Mouse (Mus musculus): Measurements from ENCODE around the gene 4930442H23Rik. TPM values are rescaled to one million over a fixed set of nuclear protein-coding genes. Genes with fewer than 3 reads are reported as not detected.

The 4930442H23Rik gene
- total and polyA plus RNA-seq, 2 experiments from 2014 or later: 0.24 TPM; not detected in 1

GRCm38 (mm10) chr10:81197305-81197704 is 13.7 kb upstream of the 4930442H23Rik start:
- Histone ChIP-seq H3K4me3 (ENCODE audit: low read depth, low read length) (no peak overlapping the region), H3K4me2 (ENCODE audit: low read depth) (no peak overlapping the region), H3K36me3 (ENCODE audit: insufficient read depth) (no peaks in the 10 kb centered on the region), H3K9me3 (ENCODE audit: low read length) (no peaks in the 10 kb centered on the region), H3K27ac (ENCODE audit: low read depth, low read length) (no peak overlapping the region), H3K4me1 (ENCODE audit: insufficient read depth) (peaks cover 6% of the 10 kb centered on the region; the same call in 1 of the 2 replicates), H3K27me3 (ENCODE audit: insufficient read depth, low read length) (peaks cover 16% of the 10 kb centered on the region; the same call in 1 of the 2 replicates), H3K9ac (no peak overlapping the region)
- 52% methylated on average over 6 of the region's 6 CpGs for WGBS
- DNase-seq: no peak
- TF ChIP-seq CTCF (IDR thresholded peaks at IDR 0.05; ENCODE audit: low read depth): no peak
- ATAC-seq: no peak

DNA sequence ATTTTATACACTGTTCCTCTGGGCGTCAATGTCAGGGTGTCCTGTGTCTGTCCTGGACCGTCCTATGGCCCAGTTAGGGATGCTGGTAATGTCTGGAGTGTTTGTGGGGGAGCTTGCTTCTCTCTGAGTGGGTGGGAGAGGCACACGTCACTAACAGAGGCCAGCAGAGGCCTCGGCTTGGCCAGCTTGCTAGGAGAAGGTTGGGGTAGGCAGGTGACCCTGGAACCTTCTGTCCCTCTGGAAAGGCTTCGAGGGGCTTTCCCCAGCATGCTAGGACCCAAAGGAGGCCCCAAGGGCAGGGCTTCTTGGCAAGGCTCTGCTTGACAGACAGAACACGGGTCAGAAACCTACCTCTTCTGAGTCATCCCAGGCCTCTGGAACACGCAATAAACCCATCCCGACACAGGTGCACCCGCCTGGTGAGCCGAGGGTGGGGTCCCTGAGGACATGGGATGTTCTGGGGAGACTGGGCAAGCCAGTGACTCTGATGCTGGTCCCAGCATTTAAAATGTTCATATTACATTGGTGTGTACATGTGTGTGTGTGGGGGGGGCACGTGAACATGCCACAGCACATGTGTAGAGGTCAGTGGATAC is 12.9 kb upstream of the 4930442H23Rik start:
- peaks cover 16% of the 10 kb centered on the region; the same call in 1 of the 2 replicates for H3K27me3 ChIP-seq (ENCODE audit: insufficient read depth, low read length)
- no peaks in the 10 kb centered on the region for H3K9me3 ChIP-seq (ENCODE audit: low read length)
- WGBS: 67% methylated on average over 11 of the region's 11 CpGs
- no peak overlapping the region for H3K27ac ChIP-seq (ENCODE audit: low read depth, low read length)
- DNase-seq (no peak), ATAC-seq (no peak)
- H3K36me3 ChIP-seq (ENCODE audit: insufficient read depth): no peaks in the 10 kb centered on the region
- no peak overlapping the region for H3K4me3 ChIP-seq (ENCODE audit: low read depth, low read length)
- TF ChIP-seq CTCF (IDR thresholded peaks at IDR 0.05; ENCODE audit: low read depth): no peak
- H3K9ac ChIP-seq: no peak overlapping the region
- H3K4me2 ChIP-seq (ENCODE audit: low read depth): no peak overlapping the region
- peaks cover 11% of the 10 kb centered on the region for H3K4me1 ChIP-seq (ENCODE audit: insufficient read depth)

DNA sequence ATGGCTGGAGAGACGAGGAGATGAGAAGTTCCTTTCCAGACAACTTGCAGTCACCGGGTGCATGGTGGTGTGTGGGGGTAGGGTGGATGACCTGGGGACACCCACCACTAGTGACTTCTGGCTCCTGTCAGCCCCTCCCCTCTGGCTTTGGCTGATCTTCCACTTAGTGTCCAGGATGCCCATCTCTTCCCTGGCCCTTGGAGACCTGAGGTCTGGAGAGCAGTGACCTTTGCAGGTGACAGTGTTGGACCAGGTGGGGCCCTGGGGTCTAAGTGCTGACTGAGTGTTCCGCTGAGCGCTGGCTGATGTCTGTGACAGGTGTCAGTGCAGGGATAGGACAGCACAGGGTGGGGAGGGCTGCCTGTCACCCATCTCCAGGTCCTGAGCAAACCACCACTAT is 11.7 kb upstream of the 4930442H23Rik start:
- Histone ChIP-seq H3K36me3 (ENCODE audit: insufficient read depth) (peaks cover 8% of the 10 kb centered on the region; the same call in 1 of the 2 replicates), H3K9me3 (ENCODE audit: low read length) (no peaks in the 10 kb centered on the region), H3K4me3 (ENCODE audit: low read depth, low read length) (no peak overlapping the region), H3K4me2 (ENCODE audit: low read depth) (no peak overlapping the region), H3K27ac (ENCODE audit: low read depth, low read length) (no peak overlapping the region), H3K27me3 (ENCODE audit: insufficient read depth, low read length) (peaks cover 16% of the 10 kb centered on the region; the same call in 1 of the 2 replicates), H3K9ac (no peak overlapping the region), H3K4me1 (ENCODE audit: insufficient read depth) (peaks cover 11% of the 10 kb centered on the region)
- TF ChIP-seq CTCF (IDR thresholded peaks at IDR 0.05; ENCODE audit: low read depth): no peak
- ATAC-seq: no peak
- DNase-seq: no peak
- WGBS: 66% methylated on average over 4 of the region's 4 CpGs

- Histone ChIP-seq H3K27ac (ENCODE audit: low read depth, low read length) (no peak overlapping the region), H3K4me1 (ENCODE audit: insufficient read depth) (peaks cover 11% of the 10 kb centered on the region), H3K4me3 (ENCODE audit: low read depth, low read length) (no peak overlapping the region), H3K9me3 (ENCODE audit: low read length) (no peaks in the 10 kb centered on the region), H3K4me2 (ENCODE audit: low read depth) (no peak overlapping the region), H3K27me3 (ENCODE audit: insufficient read depth, low read length) (peaks cover 16% of the 10 kb centered on the region; the same call in 1 of the 2 replicates), H3K36me3 (ENCODE audit: insufficient read depth) (peaks cover 13% of the 10 kb centered on the region; the same call in 1 of the 2 replicates), H3K9ac (no peak overlapping the region)
- TF ChIP-seq CTCF (IDR thresholded peaks at IDR 0.05; ENCODE audit: low read depth): no peak
- no peak for ATAC-seq
- WGBS: 13% methylated on average over 37 of the region's 37 CpGs
- DNase-seq: no peak
Measured at GRCm38 (mm10) chr10:81193991-81194774, 10.5 kb upstream of the 4930442H23Rik start.

DNA sequence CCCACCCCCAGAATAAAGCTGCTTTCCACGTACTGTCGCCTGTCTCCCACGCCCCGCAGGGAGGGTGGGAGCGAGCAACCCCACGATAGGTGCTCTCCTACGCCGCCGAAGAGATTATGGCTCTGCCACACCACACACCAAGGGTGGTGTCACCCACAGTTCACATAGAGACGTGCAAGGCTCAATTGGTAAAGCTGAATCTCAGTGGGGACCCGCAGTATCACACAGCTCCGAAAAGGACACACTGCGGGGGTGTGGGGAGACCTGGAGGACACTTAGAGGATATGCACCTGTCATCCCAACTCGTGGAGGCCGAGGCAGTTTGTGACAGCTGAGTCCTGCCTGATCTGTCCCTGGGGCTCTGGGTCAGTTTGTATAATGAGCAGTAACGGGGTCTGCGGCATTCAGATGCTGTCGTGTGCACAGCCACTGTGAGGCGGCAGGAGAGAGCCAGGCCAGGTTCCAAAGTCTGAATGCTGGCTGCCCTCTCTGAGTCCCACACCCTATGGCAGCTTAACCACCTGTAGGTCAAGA is 9.4 kb upstream of the 4930442H23Rik start:
- Histone ChIP-seq H3K27me3 (ENCODE audit: insufficient read depth, low read length) (peaks cover 16% of the 10 kb centered on the region; the same call in 1 of the 2 replicates), H3K9ac (peak overlapping the region; percentile 54), H3K4me1 (ENCODE audit: insufficient read depth) (peaks cover 11% of the 10 kb centered on the region), H3K4me2 (ENCODE audit: low read depth) (peak overlapping the region; percentile 95), H3K4me3 (ENCODE audit: low read depth, low read length) (peak overlapping the region; percentile 57), H3K9me3 (ENCODE audit: low read length) (no peaks in the 10 kb centered on the region), H3K36me3 (ENCODE audit: insufficient read depth) (peaks cover 13% of the 10 kb centered on the region; the same call in 1 of the 2 replicates), H3K27ac (ENCODE audit: low read depth, low read length) (peak overlapping the region; percentile 96)
- WGBS: 3% methylated on average over 19 of the region's 19 CpGs
- no peak; the same call in 1 of the 2 replicates for TF ChIP-seq CTCF (IDR thresholded peaks at IDR 0.05; ENCODE audit: low read depth)
- ATAC-seq: peak; percentile 54
- no peak for DNase-seq

DNA sequence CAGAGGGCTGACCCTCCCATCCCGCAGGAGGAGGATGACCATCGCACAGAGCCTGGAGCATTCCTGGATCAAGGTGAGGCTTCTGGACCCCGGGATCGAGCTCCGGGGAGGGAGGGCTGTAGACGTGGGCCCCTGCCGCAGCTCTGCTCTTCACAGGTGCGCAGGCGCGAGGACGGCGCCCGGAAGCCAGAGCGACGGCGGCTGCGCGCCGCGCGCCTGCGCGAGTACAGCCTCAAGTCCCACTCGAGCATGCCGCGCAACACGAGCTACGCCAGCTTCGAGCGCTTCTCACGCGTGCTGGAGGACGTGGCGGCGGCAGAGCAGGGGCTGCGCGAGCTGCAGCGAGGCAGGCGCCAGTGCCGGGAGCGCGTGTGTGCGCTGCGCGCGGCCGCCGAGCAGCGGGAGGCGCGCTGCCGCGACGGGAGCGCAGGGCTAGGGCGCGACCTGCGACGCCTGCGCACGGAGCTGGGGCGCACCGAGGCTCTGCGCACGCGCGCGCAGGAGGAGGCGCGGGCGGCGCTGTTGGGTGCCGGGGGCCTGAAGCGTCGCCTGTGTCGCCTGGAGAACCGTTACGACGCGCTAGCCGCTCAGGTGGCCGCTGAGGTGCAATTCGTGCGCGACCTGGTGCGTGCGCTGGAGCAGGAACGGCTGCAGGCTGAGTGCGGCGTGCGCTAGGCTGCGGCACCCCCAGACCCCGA is 8.8 kb upstream of the 4930442H23Rik start:
- peak; percentile 40; the same call in 1 of the 2 replicates for TF ChIP-seq CTCF (IDR thresholded peaks at IDR 0.05; ENCODE audit: low read depth)
- 2% methylated on average over 86 of the region's 93 CpGs for WGBS
- ATAC-seq: peak; percentile 93
- Histone ChIP-seq H3K9me3 (ENCODE audit: low read length) (no peaks in the 10 kb centered on the region), H3K4me2 (ENCODE audit: low read depth) (peak overlapping the region; percentile 95), H3K4me1 (ENCODE audit: insufficient read depth) (peaks cover 11% of the 10 kb centered on the region), H3K27me3 (ENCODE audit: insufficient read depth, low read length) (peaks cover 16% of the 10 kb centered on the region; the same call in 1 of the 2 replicates), H3K4me3 (ENCODE audit: low read depth, low read length) (peak overlapping the region; percentile 57), H3K27ac (ENCODE audit: low read depth, low read length) (peak overlapping the region; percentile 96), H3K36me3 (ENCODE audit: insufficient read depth) (peaks cover 13% of the 10 kb centered on the region; the same call in 1 of the 2 replicates), H3K9ac (peak overlapping the region; percentile 54)
- peak; percentile 96 for DNase-seq

All from forebrain, postnatal 0 days (tissue).